ENCODE assay signal across 31 mouse cellular contexts in the genomic region with DNA sequence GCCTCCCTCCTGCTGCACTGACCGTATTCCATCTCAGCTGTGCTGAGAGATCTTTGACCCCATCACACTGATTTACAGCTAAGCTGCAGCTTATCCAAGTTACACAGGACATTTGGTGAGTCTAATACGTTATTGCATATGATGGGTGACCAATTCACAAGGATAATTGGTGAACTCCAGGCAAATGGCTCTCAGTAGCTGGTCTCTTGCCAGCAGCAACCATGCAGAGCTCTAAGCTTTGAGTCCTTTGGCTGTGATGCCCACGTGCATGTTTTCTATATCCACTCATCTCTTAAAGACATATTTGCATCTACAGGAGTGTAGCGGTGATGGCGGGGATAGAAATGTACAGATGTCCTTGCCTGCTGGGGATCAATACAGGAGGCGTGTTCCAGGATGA.
DNase-seq lines count a peak whose midpoint lies in the region; ATAC-seq and TF ChIP-seq lines count a peak whose summit lies in the region.
"Had no signal": no experiment of that assay in that cellular context is flagged by ENCODE, and none has a peak within 500 bp of the region (broad histone marks: within the 10 kb centered on the region; RNA-seq: fewer than 3 reads in every experiment).

No protein-coding gene starts in this region.

- H3K9ac ChIP-seq in hindbrain, postnatal 0 days (replicated peaks; ENCODE audit: low read length): no peak overlapping the region
- no peak overlapping the region for H3K9ac ChIP-seq in hindbrain, embryonic 13.5 days
- no peak overlapping the region for H3K9ac ChIP-seq in neural tube, embryonic 14.5 days (replicated peaks; ENCODE audit: low read depth, low read length)
- no peak overlapping the region for H3K9ac ChIP-seq in neural tube, embryonic 15.5 days (replicated peaks)
- H3K9ac ChIP-seq: embryonic facial prominence, embryonic 12.5 days; heart, embryonic 15.5 days; limb, embryonic 12.5 days; liver, embryonic 15.5 days; lung, embryonic 14.5 days; midbrain, embryonic 13.5 days; neural tube, embryonic 12.5 days had no signal

- no peaks in the 10 kb centered on the region for H3K27me3 ChIP-seq in hindbrain, postnatal 0 days (ENCODE audit: insufficient read depth, low read length)
- no peaks in the 10 kb centered on the region for H3K27me3 ChIP-seq in hindbrain, embryonic 13.5 days
- no peaks in the 10 kb centered on the region for H3K27me3 ChIP-seq in neural tube, embryonic 14.5 days (ENCODE audit: control insufficient read depth, insufficient read depth, low read length)
- H3K27me3 ChIP-seq in neural tube, embryonic 15.5 days (replicated peaks): no peaks in the 10 kb centered on the region
- H3K27me3 ChIP-seq: embryonic facial prominence, embryonic 12.5 days; heart, embryonic 15.5 days; limb, embryonic 12.5 days; liver, embryonic 15.5 days; midbrain, embryonic 13.5 days; neural tube, embryonic 12.5 days had no signal

- no peak overlapping the region for H3K27ac ChIP-seq in hindbrain, postnatal 0 days
- H3K27ac ChIP-seq in hindbrain, embryonic 13.5 days: no peak overlapping the region
- no peak overlapping the region for H3K27ac ChIP-seq in neural tube, embryonic 14.5 days (ENCODE audit: low read depth, low read length)
- no peak overlapping the region for H3K27ac ChIP-seq in neural tube, embryonic 15.5 days (replicated peaks)
- H3K27ac ChIP-seq: embryonic facial prominence, embryonic 12.5 days; heart, embryonic 10.5 days; heart, embryonic 15.5 days; left cerebral cortex, adult 2 months; limb, embryonic 12.5 days; liver, embryonic 15.5 days; midbrain, embryonic 13.5 days; neural tube, embryonic 12.5 days; stomach, postnatal 0 days had no signal

- no peaks in the 10 kb centered on the region for H3K9me3 ChIP-seq in hindbrain, postnatal 0 days (ENCODE audit: low read length)
- no peaks in the 10 kb centered on the region for H3K9me3 ChIP-seq in hindbrain, embryonic 13.5 days
- no peaks in the 10 kb centered on the region for H3K9me3 ChIP-seq in neural tube, embryonic 14.5 days (ENCODE audit: control insufficient read depth, low read length)
- no peaks in the 10 kb centered on the region for H3K9me3 ChIP-seq in neural tube, embryonic 15.5 days (replicated peaks)
- H3K9me3 ChIP-seq: embryonic facial prominence, embryonic 12.5 days; heart, embryonic 10.5 days; heart, embryonic 15.5 days; limb, embryonic 12.5 days; liver, embryonic 15.5 days; midbrain, embryonic 13.5 days; neural tube, embryonic 12.5 days had no signal

- no peak overlapping the region for H3K4me2 ChIP-seq in hindbrain, postnatal 0 days (ENCODE audit: low read depth, low read length)
- H3K4me2 ChIP-seq in hindbrain, embryonic 13.5 days: no peak overlapping the region
- H3K4me2 ChIP-seq in neural tube, embryonic 14.5 days (ENCODE audit: low read depth, low read length): no peak overlapping the region
- H3K4me2 ChIP-seq in neural tube, embryonic 15.5 days: no peak overlapping the region
- H3K4me2 ChIP-seq: embryonic facial prominence, embryonic 12.5 days; heart, embryonic 15.5 days; limb, embryonic 12.5 days; lung, embryonic 14.5 days; midbrain, embryonic 13.5 days; neural tube, embryonic 12.5 days had no signal

- no peak for TF ChIP-seq CTCF in hindbrain, postnatal 0 days (IDR thresholded peaks at IDR 0.05; ENCODE audit: low read depth)

- H3K36me3 ChIP-seq in hindbrain, postnatal 0 days (ENCODE audit: insufficient read depth, low read length): no peaks in the 10 kb centered on the region
- H3K36me3 ChIP-seq in hindbrain, embryonic 13.5 days: no peaks in the 10 kb centered on the region
- no peaks in the 10 kb centered on the region for H3K36me3 ChIP-seq in neural tube, embryonic 14.5 days (ENCODE audit: control insufficient read depth, insufficient read depth, low read length)
- no peaks in the 10 kb centered on the region for H3K36me3 ChIP-seq in neural tube, embryonic 15.5 days
- H3K36me3 ChIP-seq: embryonic facial prominence, embryonic 12.5 days; heart, embryonic 15.5 days; limb, embryonic 12.5 days; liver, embryonic 15.5 days; midbrain, embryonic 13.5 days; neural tube, embryonic 12.5 days had no signal

- H3K4me3 ChIP-seq in hindbrain, postnatal 0 days (ENCODE audit: low read length): no peak overlapping the region
- no peak overlapping the region for H3K4me3 ChIP-seq in hindbrain, embryonic 13.5 days
- no peak overlapping the region for H3K4me3 ChIP-seq in neural tube, embryonic 14.5 days (ENCODE audit: low read depth, low read length)
- H3K4me3 ChIP-seq in neural tube, embryonic 15.5 days (replicated peaks): no peak overlapping the region
- H3K4me3 ChIP-seq: embryonic facial prominence, embryonic 12.5 days; heart, embryonic 10.5 days; heart, embryonic 15.5 days; left cerebral cortex, adult 2 months; limb, embryonic 12.5 days; liver, embryonic 15.5 days; midbrain, embryonic 13.5 days; myocyte; neural tube, embryonic 12.5 days had no signal

- no peak for ATAC-seq in hindbrain, postnatal 0 days
- ATAC-seq in hindbrain, embryonic 13.5 days (ENCODE audit: low FRiP score): no peak
- ATAC-seq in neural tube, embryonic 14.5 days (ENCODE audit: low read depth): peak; percentile 38; the same call in 1 of the 2 replicates
- ATAC-seq in neural tube, embryonic 15.5 days (ENCODE audit: low FRiP score): no peak
- ATAC-seq: CD4-positive, CD25-positive, alpha-beta regulatory T cell, adult 4 months; forebrain, embryonic 14.5 days; intestine, postnatal 0 days; midbrain, embryonic 13.5 days had no signal

- WGBS in hindbrain, postnatal 0 days: 63% methylated on average over 6 of the region's 6 CpGs
- 76% methylated on average over 6 of the region's 6 CpGs for WGBS in hindbrain, embryonic 13.5 days
- WGBS in neural tube, embryonic 14.5 days: 67% methylated on average over 6 of the region's 6 CpGs
- 63% methylated on average over 6 of the region's 6 CpGs for WGBS in neural tube, embryonic 15.5 days

- no peaks in the 10 kb centered on the region for H3K4me1 ChIP-seq in hindbrain, postnatal 0 days (ENCODE audit: insufficient read depth, low read length)
- H3K4me1 ChIP-seq in hindbrain, embryonic 13.5 days (replicated peaks): peaks cover 3% of the 10 kb centered on the region; the same call in 1 of the 2 replicates
- no peaks in the 10 kb centered on the region for H3K4me1 ChIP-seq in neural tube, embryonic 14.5 days (ENCODE audit: control insufficient read depth, insufficient read depth, low read length)
- H3K4me1 ChIP-seq in neural tube, embryonic 15.5 days: no peaks in the 10 kb centered on the region
- H3K4me1 ChIP-seq: embryonic facial prominence, embryonic 12.5 days; heart, embryonic 10.5 days; heart, embryonic 15.5 days; limb, embryonic 12.5 days; liver, embryonic 15.5 days; midbrain, embryonic 13.5 days had no signal

- peak; percentile 27 for DNase-seq in hindbrain, postnatal 0 days (ENCODE audit: low spot score)
- DNase-seq in kidney, postnatal 14 days: peak; percentile 4
- DNase-seq in kidney, postnatal 10 days: no peak
- DNase-seq in retina, postnatal 7 days (ENCODE audit: low read depth, low spot score): peak; percentile 3
- DNase-seq: adrenal gland, postnatal 14 days; cerebellum, adult 11-12 months; cerebellum, adult 9-11 months; embryo, embryonic 11 days; gastrocnemius, postnatal 14 days; lung, embryonic 14.5 days; lung, postnatal 14 days; right cerebral cortex, adult 18-20 months; right cerebral cortex, postnatal 4 days; thymus, adult 18-20 months; thymus, postnatal 25 days had no signal
